Mouse (Mus musculus): Measurements from ENCODE around the gene Pou6f1.
"Not testable (repeated sequence)": the region's sequence is repeated elsewhere in the genome, so short reads cannot be mapped to it uniquely, and the experiment has no call there.

Pou6f1 gene

DNA sequence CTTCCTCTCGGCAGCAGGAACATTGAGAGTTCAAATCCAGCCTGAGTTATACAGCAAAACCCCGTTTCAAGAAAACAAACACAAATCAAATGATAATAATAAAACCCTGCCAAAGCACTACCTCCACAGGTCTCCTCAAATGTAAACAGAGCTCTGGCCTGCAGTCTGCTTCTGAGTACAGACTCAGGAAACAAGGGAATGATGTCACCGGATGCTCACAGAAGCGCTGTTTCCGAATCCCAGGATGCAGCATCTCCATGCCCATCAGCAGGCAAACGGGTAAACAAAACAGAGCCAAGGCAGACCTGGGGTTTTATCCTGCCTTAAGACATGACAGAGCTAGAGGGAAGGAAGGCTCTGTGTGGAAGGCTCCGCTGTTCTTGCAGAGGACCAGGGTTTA lies 29.0 kb upstream of the Pou6f1 start:
- DNase-seq (ENCODE audit: low read depth, low spot score), result no peak
- no peaks in the 10 kb centered on the region for H3K36me3 ChIP-seq (ENCODE audit: control insufficient read depth, insufficient read depth, low read length, poor library complexity, severe bottlenecking)
- no peaks in the 10 kb centered on the region for H3K27me3 ChIP-seq (ENCODE audit: control insufficient read depth, insufficient read depth, low read length, poor library complexity, severe bottlenecking)

- Histone ChIP-seq H3K36me3 (ENCODE audit: control insufficient read depth, insufficient read depth, low read length, poor library complexity, severe bottlenecking) (no peaks in the 10 kb centered on the region), H3K27me3 (ENCODE audit: control insufficient read depth, insufficient read depth, low read length, poor library complexity, severe bottlenecking) (no peaks in the 10 kb centered on the region)
- no peak for DNase-seq (ENCODE audit: low read depth, low spot score)
Measured at GRCm38 (mm10) chr15:100627774-100628370, 28.1 kb upstream of the Pou6f1 start.

GRCm38 (mm10) chr15:100627287-100627686 lies 27.5 kb upstream of the Pou6f1 start:
- Histone ChIP-seq H3K36me3 (ENCODE audit: control insufficient read depth, insufficient read depth, low read length, poor library complexity, severe bottlenecking) (no peaks in the 10 kb centered on the region), H3K27me3 (ENCODE audit: control insufficient read depth, insufficient read depth, low read length, poor library complexity, severe bottlenecking) (no peaks in the 10 kb centered on the region)
- no peak for DNase-seq (ENCODE audit: low read depth, low spot score)

DNA sequence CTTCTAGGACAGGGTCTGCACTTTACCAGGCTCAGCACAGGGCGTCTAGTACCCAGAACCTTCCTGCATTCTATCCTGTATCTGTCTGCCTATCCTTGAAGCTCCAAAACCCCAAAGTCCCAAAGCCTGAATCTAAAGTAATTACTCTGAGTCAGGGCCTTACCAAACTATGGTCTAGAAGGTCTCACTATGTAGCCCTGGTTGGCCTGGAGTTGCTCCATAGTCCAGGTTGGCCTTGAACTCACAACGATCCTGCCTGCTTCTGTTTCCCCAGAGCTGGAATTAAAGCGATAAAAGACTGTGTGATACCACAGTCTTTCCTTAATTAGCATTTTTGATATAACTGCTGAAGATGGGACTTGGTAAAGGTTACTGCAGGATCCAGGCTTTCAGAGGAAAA lies 24.7 kb upstream of the Pou6f1 start:
- Histone ChIP-seq H3K36me3 (ENCODE audit: control insufficient read depth, insufficient read depth, low read length, poor library complexity, severe bottlenecking) (peaks cover 7% of the 10 kb centered on the region), H3K27me3 (ENCODE audit: control insufficient read depth, insufficient read depth, low read length, poor library complexity, severe bottlenecking) (no peaks in the 10 kb centered on the region)
- no peak for DNase-seq (ENCODE audit: low read depth, low spot score)

DNA sequence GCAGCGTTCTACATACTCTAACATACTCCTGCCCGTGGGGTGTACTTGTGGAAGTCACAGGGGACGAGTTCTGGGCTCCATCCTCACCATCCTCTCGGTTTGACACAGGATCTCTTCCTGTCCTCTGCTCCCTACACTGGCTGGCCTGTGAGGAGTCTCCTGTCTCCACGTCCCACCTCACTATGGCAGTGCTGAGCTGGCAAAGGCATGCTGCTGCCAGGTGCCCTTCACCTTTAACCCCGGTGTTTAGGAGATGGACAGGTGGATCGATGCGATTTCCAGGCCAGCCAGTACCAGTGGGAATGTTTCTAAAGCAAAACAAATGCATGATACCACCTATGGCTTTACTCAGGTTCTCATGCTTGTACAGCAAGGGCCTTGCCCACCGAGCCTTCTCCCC lies 24.0 kb upstream of the Pou6f1 start:
- Histone ChIP-seq H3K27me3 (ENCODE audit: control insufficient read depth, insufficient read depth, low read length, poor library complexity, severe bottlenecking) (no peaks in the 10 kb centered on the region), H3K36me3 (ENCODE audit: control insufficient read depth, insufficient read depth, low read length, poor library complexity, severe bottlenecking) (peaks cover 12% of the 10 kb centered on the region)
- no peak for DNase-seq (ENCODE audit: low read depth, low spot score)

DNA sequence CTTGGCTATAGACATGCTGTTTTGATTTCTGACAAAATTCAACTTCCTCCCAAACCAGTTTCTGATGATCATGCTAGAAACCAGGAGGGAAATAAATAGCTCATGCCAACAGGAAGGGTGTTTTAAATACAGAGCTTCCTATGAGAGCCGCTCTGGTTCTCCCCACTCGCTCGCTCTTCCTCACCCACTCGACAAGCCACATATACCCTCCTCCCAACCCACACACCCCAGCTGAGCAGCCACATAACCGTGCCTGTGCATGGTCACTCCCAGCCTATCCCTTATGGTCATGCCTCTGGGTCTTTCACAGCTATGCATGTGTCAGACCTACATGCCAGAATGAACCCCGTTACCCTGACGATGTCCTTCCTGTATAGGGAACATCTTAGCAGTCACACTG lies 22.4 kb upstream of the Pou6f1 start:
- Histone ChIP-seq H3K27me3 (ENCODE audit: control insufficient read depth, insufficient read depth, low read length, poor library complexity, severe bottlenecking) (no peaks in the 10 kb centered on the region), H3K36me3 (ENCODE audit: control insufficient read depth, insufficient read depth, low read length, poor library complexity, severe bottlenecking) (peaks cover 15% of the 10 kb centered on the region)
- DNase-seq (ENCODE audit: low read depth, low spot score), result no peak

- not testable (repeated sequence) for H3K27me3 ChIP-seq (ENCODE audit: control insufficient read depth, insufficient read depth, low read length, poor library complexity, severe bottlenecking); DNase-seq (ENCODE audit: low read depth, low spot score)
- H3K36me3 ChIP-seq (ENCODE audit: control insufficient read depth, insufficient read depth, low read length, poor library complexity, severe bottlenecking), result peaks cover 15% of the 10 kb centered on the region
Measured at GRCm38 (mm10) chr15:100621671-100622070, 21.9 kb upstream of the Pou6f1 start.

DNA sequence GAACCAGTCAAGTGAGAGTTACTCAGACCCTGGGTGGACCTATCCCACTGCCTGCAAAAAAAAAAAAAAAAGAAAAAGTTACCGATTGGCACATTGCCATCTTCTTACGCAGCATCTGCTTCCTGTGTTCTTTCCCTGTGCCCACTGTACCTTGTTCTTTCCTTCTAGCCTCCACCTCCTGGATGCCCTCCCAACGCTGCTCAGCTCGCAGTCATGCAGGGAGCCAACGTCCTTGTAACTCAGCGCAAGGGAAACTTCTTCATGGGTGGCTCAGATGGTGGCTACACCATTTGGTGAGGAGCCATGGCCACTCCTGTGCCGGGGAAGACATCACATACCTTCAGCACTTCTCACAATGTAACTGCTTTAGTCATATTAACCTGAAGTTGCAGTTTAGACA lies 19.4 kb upstream of the Pou6f1 start:
- no peak for DNase-seq (ENCODE audit: low read depth, low spot score)
- H3K36me3 ChIP-seq (ENCODE audit: control insufficient read depth, insufficient read depth, low read length, poor library complexity, severe bottlenecking), result peaks cover 15% of the 10 kb centered on the region
- H3K27me3 ChIP-seq (ENCODE audit: control insufficient read depth, insufficient read depth, low read length, poor library complexity, severe bottlenecking), result no peaks in the 10 kb centered on the region

GRCm38 (mm10) chr15:100616221-100616620 lies 16.4 kb upstream of the Pou6f1 start:
- no peaks in the 10 kb centered on the region for H3K27me3 ChIP-seq (ENCODE audit: control insufficient read depth, insufficient read depth, low read length, poor library complexity, severe bottlenecking)
- peaks cover 15% of the 10 kb centered on the region for H3K36me3 ChIP-seq (ENCODE audit: control insufficient read depth, insufficient read depth, low read length, poor library complexity, severe bottlenecking)
- no peak for DNase-seq (ENCODE audit: low read depth, low spot score)

DNA sequence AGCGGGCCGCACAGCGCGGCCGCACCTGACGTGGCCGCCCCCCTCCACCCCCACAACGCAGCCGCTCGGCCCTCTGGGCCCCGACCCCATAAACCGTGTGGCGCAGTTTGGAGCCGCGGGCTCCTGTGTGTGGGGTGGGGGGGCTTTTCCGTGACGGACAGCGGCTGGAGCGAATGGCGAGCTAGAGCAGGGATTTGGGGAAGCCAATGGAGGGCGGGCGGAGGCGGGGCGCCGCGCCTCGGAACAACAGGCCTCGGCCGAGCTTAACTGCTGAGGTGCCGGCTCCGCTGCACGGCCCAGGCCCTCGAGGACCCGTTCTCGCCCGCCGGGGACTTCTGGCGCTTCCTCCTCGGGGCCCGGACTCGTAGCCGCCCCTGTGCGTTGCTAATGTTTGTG lies 16.0 kb upstream of the Pou6f1 start:
- peaks cover 15% of the 10 kb centered on the region for H3K36me3 ChIP-seq (ENCODE audit: control insufficient read depth, insufficient read depth, low read length, poor library complexity, severe bottlenecking)
- peak; percentile 94 for DNase-seq (ENCODE audit: low read depth, low spot score)

DNA sequence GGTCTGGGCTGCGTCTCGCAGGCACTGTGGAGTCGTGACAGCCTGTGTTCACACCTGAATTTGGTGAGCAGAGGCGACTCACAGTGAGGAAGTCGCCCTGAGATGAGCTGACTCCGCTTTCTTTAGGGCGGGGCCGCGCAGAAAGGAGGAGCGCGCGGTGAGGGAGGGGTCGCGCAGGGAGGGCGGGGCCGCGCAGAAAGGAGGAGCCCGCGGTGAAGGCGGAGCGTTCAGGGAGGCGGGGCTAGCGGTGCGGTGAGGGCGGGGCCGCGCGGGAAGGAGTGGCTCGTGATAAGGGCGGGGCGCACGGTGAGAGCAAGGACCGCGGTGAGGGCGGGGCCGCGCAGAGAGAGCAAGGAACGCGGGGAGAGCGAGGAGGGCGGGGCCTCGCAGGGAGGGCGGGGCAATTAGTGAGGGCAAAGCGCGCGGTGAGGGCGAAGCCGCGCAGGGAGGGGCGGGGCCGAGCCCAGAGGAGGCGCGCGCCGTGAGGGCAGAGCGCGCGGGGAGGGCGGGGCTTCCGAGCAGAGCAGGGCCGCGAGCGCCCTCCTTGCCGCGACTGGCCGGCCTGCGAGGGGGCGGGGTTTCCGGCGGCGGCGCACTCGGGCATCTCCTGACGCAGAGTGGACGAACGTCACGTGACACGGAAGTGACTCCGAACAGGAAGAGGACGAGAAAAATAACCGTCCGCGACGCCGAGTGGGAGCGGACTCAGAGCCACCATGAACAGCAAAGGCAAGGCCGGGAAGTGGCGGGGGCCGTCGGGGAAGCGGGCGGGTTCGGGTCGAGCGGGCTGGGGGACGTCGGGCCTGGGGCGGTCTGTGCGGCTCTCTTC lies 15.4 kb upstream of the Pou6f1 start, which contains the start of gene Dazap2:
TSS of gene Dazap2 (plus strand) at position 354 of the 829 bp plus-strand sequence.
- Histone ChIP-seq H3K27me3 (ENCODE audit: control insufficient read depth, insufficient read depth, low read length, poor library complexity, severe bottlenecking) (no peaks in the 10 kb centered on the region), H3K36me3 (ENCODE audit: control insufficient read depth, insufficient read depth, low read length, poor library complexity, severe bottlenecking) (peaks cover 12% of the 10 kb centered on the region)
- DNase-seq (ENCODE audit: low read depth, low spot score), result peak; percentile 100

More for the DNA sequence above, 16.0 kb upstream of the Pou6f1 start:
- H3K27me3 ChIP-seq (ENCODE audit: control insufficient read depth, insufficient read depth, low read length, poor library complexity, severe bottlenecking), result no peaks in the 10 kb centered on the region

DNA sequence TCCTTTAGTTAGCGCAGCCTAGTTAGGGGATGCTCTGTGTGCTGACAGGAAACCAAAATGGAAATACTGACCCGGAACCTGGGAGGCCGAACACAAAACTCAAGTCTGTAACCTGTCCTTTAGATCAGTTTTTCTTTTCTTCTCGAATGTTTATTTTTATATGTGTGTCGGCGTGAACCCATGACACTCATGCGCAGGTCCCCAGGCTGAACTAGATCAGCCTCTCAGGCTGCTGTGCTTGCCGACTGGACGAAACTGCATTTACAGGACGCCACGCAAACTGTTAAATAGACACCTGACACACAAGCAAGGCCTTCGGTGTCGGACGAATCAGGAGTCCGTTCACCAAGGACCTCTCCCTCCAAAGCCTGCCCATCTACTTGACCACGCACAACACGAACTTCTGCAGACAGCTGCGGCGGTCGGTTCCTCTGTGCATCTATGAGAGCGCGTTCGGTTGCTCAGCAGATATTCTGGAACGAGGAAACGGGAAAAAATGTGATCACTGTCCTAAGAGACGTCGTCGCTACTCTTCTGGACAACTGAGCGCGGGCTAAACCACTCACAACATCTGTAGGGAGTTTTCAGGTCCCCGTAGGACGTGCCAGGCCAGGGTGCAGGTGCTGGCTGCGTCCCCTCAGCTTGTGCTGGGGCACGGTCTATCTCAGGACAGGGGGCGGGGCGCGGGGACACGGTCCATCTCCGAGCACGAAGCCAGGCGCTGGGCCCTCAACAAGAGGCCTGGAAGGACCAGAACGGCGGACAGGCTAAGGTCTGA lies 14.6 kb upstream of the Pou6f1 start:
- peaks cover 8% of the 10 kb centered on the region for H3K36me3 ChIP-seq (ENCODE audit: control insufficient read depth, insufficient read depth, low read length, poor library complexity, severe bottlenecking)
- no peak for DNase-seq (ENCODE audit: low read depth, low spot score)
- no peaks in the 10 kb centered on the region for H3K27me3 ChIP-seq (ENCODE audit: control insufficient read depth, insufficient read depth, low read length, poor library complexity, severe bottlenecking)

DNA sequence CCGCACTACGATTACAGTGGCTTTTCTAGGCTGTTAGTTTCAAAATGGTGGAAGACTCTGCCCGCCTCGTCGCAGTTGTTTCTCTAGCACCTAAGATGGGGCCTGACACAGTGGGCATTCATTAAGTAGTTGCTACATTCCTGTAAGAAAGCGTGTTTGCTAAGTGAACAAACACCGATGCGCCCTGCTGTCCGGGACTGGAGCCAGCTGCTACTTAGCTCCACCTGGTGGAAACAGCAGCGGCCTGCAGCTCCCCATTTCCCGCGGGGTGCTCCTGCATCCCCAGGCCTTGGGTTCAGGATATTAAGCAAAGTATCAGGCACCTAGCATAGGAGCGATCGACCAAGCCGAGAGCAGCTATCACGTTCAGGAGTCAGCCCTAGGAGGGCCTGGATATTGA lies 13.8 kb upstream of the Pou6f1 start:
- peaks cover 2% of the 10 kb centered on the region; the same call in 1 of the 2 replicates for H3K36me3 ChIP-seq (ENCODE audit: control insufficient read depth, insufficient read depth, low read length, poor library complexity, severe bottlenecking)
- DNase-seq (ENCODE audit: low read depth, low spot score), result peak; percentile 78
- H3K27me3 ChIP-seq (ENCODE audit: control insufficient read depth, insufficient read depth, low read length, poor library complexity, severe bottlenecking), result no peaks in the 10 kb centered on the region

DNA sequence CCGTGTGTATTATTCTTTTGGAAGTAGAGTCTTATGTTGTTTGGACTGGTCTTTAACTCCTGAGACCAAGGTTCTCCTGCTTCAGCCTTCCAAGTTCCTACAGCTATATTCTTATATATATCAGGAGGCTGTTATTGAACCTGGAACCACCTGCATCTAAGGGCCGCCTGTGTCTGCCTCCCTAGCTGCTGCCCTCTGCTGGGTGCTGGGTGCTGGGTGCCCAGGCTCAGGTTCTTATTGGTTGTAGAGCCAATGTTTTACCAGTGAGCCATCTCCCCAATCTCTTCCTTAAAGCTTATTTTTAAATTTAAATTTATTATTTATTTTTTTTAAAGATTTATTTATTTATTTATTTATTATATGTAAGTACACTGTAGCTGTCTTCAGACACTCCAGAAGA lies 12.6 kb upstream of the Pou6f1 start:
- DNase-seq (ENCODE audit: low read depth, low spot score), result peak; percentile 71
- Histone ChIP-seq H3K36me3 (ENCODE audit: control insufficient read depth, insufficient read depth, low read length, poor library complexity, severe bottlenecking) (no peaks in the 10 kb centered on the region), H3K27me3 (ENCODE audit: control insufficient read depth, insufficient read depth, low read length, poor library complexity, severe bottlenecking) (no peaks in the 10 kb centered on the region)

DNA sequence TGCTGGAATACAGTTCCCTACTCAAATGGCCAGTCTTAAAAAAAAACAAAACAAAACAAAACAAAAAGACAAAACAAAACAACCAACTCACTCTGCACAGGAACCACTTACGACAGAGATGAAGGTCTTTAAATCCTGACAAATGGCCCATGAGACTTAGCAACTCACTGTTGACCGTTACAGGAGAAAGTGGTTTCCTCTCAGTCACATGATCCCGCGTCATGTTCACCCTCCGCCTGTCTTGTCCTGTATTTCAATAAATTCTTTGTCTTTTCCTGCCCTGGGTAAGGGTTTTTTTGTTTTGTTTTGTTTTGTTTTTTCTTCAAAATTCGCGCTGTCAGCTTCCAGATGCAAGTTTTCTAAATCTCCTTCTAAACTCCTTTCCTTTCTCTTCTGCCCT lies 12.2 kb upstream of the Pou6f1 start:
- Histone ChIP-seq H3K36me3 (ENCODE audit: control insufficient read depth, insufficient read depth, low read length, poor library complexity, severe bottlenecking) (no peaks in the 10 kb centered on the region), H3K27me3 (ENCODE audit: control insufficient read depth, insufficient read depth, low read length, poor library complexity, severe bottlenecking) (no peaks in the 10 kb centered on the region)
- no peak for DNase-seq (ENCODE audit: low read depth, low spot score)

Data from splenic B cell, adult 2 months (primary cell).